Mouse (Mus musculus): Measurements from ENCODE around the gene Scyl2. TPM values are rescaled to one million over a fixed set of nuclear protein-coding genes. Genes with fewer than 3 reads are reported as not detected.
"Not testable (repeated sequence)": the region's sequence is repeated elsewhere in the genome, so short reads cannot be mapped to it uniquely, and the experiment has no call there.

Gene Scyl2
- total and polyA plus RNA-seq, 3 experiments, result 6.8 to 38.1 (median 37.2) TPM

DNA sequence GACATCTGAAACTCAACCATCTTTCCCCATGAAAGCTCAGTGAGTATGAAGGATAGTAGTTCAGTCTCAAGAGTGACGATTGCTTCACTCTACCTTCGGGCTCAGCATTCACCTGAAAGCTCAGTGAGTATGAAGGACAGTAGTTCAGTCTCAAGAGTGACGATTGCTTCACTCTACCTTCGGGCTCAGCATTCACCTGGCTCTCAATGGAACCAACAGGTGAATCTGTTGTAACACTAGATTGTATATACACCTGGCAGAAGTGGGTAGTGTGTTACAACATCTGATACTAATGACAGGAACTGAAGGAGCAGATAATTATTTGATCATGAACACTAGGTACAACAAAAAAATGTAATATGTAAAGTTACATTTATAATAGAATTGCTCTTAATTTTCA, 4.4 kb downstream of the Scyl2 start:
- peaks cover 39% of the 10 kb centered on the region for H3K4me1 ChIP-seq (ENCODE audit: insufficient read depth, low read depth, low read length)

GRCm38 (mm10) chr10:89680517-89680916, 5.6 kb downstream of the Scyl2 start:
- Histone ChIP-seq H3K4me3 (ENCODE audit: low read depth, low read length) (no peak overlapping the region), H3K9me3 (replicated peaks) (no peaks in the 10 kb centered on the region), H3K4me1 (ENCODE audit: insufficient read depth, low read depth, low read length) (peaks cover 34% of the 10 kb centered on the region), H3K36me3 (replicated peaks) (peaks cover 38% of the 10 kb centered on the region), H3K27me3 (ENCODE audit: insufficient read depth, low read length) (no peaks in the 10 kb centered on the region)
- no peak for DNase-seq (ENCODE audit: low spot score)
- ATAC-seq (ENCODE audit: extremely low read depth, insufficient number of reproducible peaks, low FRiP score, poor library complexity, severe bottlenecking), result no peak
- no peak for TF ChIP-seq GATA2 (IDR thresholded peaks at IDR 0.05; ENCODE audit: borderline replicate concordance, low read depth, low read length)
- TF ChIP-seq GATA1 (IDR thresholded peaks at IDR 0.05; ENCODE audit: borderline replicate concordance, low read length), result no peak
- TF ChIP-seq POLR2AphosphoS5 (IDR thresholded peaks at IDR 0.05; ENCODE audit: insufficient replicate concordance, low read depth, low read length), result no peak
- no peak for TF ChIP-seq TAL1 (conservative IDR thresholded peaks at IDR 0.05; ENCODE audit: low read depth, low read length)
- no peak for TF ChIP-seq CTCF (IDR thresholded peaks at IDR 0.05; ENCODE audit: low read depth, low read length)

More for the DNA sequence above, 4.4 kb downstream of the Scyl2 start:
- ATAC-seq (ENCODE audit: extremely low read depth, insufficient number of reproducible peaks, low FRiP score, poor library complexity, severe bottlenecking) (no peak), DNase-seq (ENCODE audit: low spot score) (no peak)
- Histone ChIP-seq H3K27me3 (ENCODE audit: insufficient read depth, low read length) (no peaks in the 10 kb centered on the region), H3K9me3 (replicated peaks) (no peaks in the 10 kb centered on the region), H3K36me3 (replicated peaks) (peaks cover 35% of the 10 kb centered on the region), H3K4me3 (ENCODE audit: low read depth, low read length) (no peak overlapping the region)
- TF ChIP-seq GATA2 (IDR thresholded peaks at IDR 0.05; ENCODE audit: borderline replicate concordance, low read depth, low read length) (no peak), POLR2AphosphoS5 (IDR thresholded peaks at IDR 0.05; ENCODE audit: insufficient replicate concordance, low read depth, low read length) (no peak), GATA1 (IDR thresholded peaks at IDR 0.05; ENCODE audit: borderline replicate concordance, low read length) (no peak), CTCF (IDR thresholded peaks at IDR 0.05; ENCODE audit: low read depth, low read length) (no peak), TAL1 (conservative IDR thresholded peaks at IDR 0.05; ENCODE audit: low read depth, low read length) (no peak)

GRCm38 (mm10) chr10:89679448-89679847, 6.6 kb downstream of the Scyl2 start:
- H3K36me3 ChIP-seq (replicated peaks), result peaks cover 42% of the 10 kb centered on the region
- no peak for TF ChIP-seq TAL1 (conservative IDR thresholded peaks at IDR 0.05; ENCODE audit: low read depth, low read length)
- TF ChIP-seq GATA1 (IDR thresholded peaks at IDR 0.05; ENCODE audit: borderline replicate concordance, low read length), result no peak
- no peak for TF ChIP-seq CTCF (IDR thresholded peaks at IDR 0.05; ENCODE audit: low read depth, low read length)
- no peak for TF ChIP-seq GATA2 (IDR thresholded peaks at IDR 0.05; ENCODE audit: borderline replicate concordance, low read depth, low read length)
- TF ChIP-seq POLR2AphosphoS5 (IDR thresholded peaks at IDR 0.05; ENCODE audit: insufficient replicate concordance, low read depth, low read length), result no peak
- DNase-seq (ENCODE audit: low spot score) (no peak), ATAC-seq (ENCODE audit: extremely low read depth, insufficient number of reproducible peaks, low FRiP score, poor library complexity, severe bottlenecking) (no peak)
- H3K4me3 ChIP-seq (ENCODE audit: low read depth, low read length), result no peak overlapping the region
- H3K9me3 ChIP-seq (replicated peaks), result no peaks in the 10 kb centered on the region
- H3K27me3 ChIP-seq (ENCODE audit: insufficient read depth, low read length), result no peaks in the 10 kb centered on the region
- peaks cover 26% of the 10 kb centered on the region; the same call in 1 of the 2 replicates for H3K4me1 ChIP-seq (ENCODE audit: insufficient read depth, low read depth, low read length)

GRCm38 (mm10) chr10:89678054-89678453, 8.0 kb downstream of the Scyl2 start:
- DNase-seq (ENCODE audit: low spot score) (no peak), ATAC-seq (ENCODE audit: extremely low read depth, insufficient number of reproducible peaks, low FRiP score, poor library complexity, severe bottlenecking) (no peak)
- TF ChIP-seq TAL1 (conservative IDR thresholded peaks at IDR 0.05; ENCODE audit: low read depth, low read length) (no peak), GATA1 (IDR thresholded peaks at IDR 0.05; ENCODE audit: borderline replicate concordance, low read length) (no peak), POLR2AphosphoS5 (IDR thresholded peaks at IDR 0.05; ENCODE audit: insufficient replicate concordance, low read depth, low read length) (no peak), GATA2 (IDR thresholded peaks at IDR 0.05; ENCODE audit: borderline replicate concordance, low read depth, low read length) (no peak), CTCF (IDR thresholded peaks at IDR 0.05; ENCODE audit: low read depth, low read length) (no peak)
- Histone ChIP-seq H3K4me1 (ENCODE audit: insufficient read depth, low read depth, low read length) (peaks cover 16% of the 10 kb centered on the region; the same call in 1 of the 2 replicates), H3K4me3 (ENCODE audit: low read depth, low read length) (no peak overlapping the region), H3K36me3 (replicated peaks) (peaks cover 36% of the 10 kb centered on the region), H3K27me3 (ENCODE audit: insufficient read depth, low read length) (no peaks in the 10 kb centered on the region), H3K9me3 (replicated peaks) (no peaks in the 10 kb centered on the region)

GRCm38 (mm10) chr10:89676609-89677008, 9.5 kb downstream of the Scyl2 start:
- Histone ChIP-seq H3K4me1 (ENCODE audit: insufficient read depth, low read depth, low read length) (peaks cover 13% of the 10 kb centered on the region; the same call in 1 of the 2 replicates), H3K36me3 (replicated peaks) (peaks cover 36% of the 10 kb centered on the region), H3K27me3 (ENCODE audit: insufficient read depth, low read length) (no peaks in the 10 kb centered on the region), H3K9me3 (replicated peaks) (no peaks in the 10 kb centered on the region), H3K4me3 (ENCODE audit: low read depth, low read length) (no peak overlapping the region)
- DNase-seq (ENCODE audit: low spot score) (no peak), ATAC-seq (ENCODE audit: extremely low read depth, insufficient number of reproducible peaks, low FRiP score, poor library complexity, severe bottlenecking) (no peak)
- TF ChIP-seq POLR2AphosphoS5 (IDR thresholded peaks at IDR 0.05; ENCODE audit: insufficient replicate concordance, low read depth, low read length) (no peak), GATA2 (IDR thresholded peaks at IDR 0.05; ENCODE audit: borderline replicate concordance, low read depth, low read length) (no peak), TAL1 (conservative IDR thresholded peaks at IDR 0.05; ENCODE audit: low read depth, low read length) (no peak), GATA1 (IDR thresholded peaks at IDR 0.05; ENCODE audit: borderline replicate concordance, low read length) (no peak), CTCF (IDR thresholded peaks at IDR 0.05; ENCODE audit: low read depth, low read length) (no peak)

GRCm38 (mm10) chr10:89670371-89670770, 15.7 kb downstream of the Scyl2 start:
- not testable (repeated sequence) for H3K4me3 ChIP-seq (ENCODE audit: low read depth, low read length); DNase-seq (ENCODE audit: low spot score); ATAC-seq (ENCODE audit: extremely low read depth, insufficient number of reproducible peaks, low FRiP score, poor library complexity, severe bottlenecking)

GRCm38 (mm10) chr10:89667571-89667970, 18.5 kb downstream of the Scyl2 start:
- DNase-seq (ENCODE audit: low spot score) (no peak), ATAC-seq (ENCODE audit: extremely low read depth, insufficient number of reproducible peaks, low FRiP score, poor library complexity, severe bottlenecking) (no peak)

More at GRCm38 (mm10) chr10:89670371-89670770, 15.7 kb downstream of the Scyl2 start:
- H3K4me1 ChIP-seq (ENCODE audit: insufficient read depth, low read depth, low read length); H3K27me3 ChIP-seq (ENCODE audit: insufficient read depth, low read length); H3K9me3 ChIP-seq (replicated peaks): not testable (repeated sequence)
- peaks cover 42% of the 10 kb centered on the region for H3K36me3 ChIP-seq (replicated peaks)

More at GRCm38 (mm10) chr10:89667571-89667970, 18.5 kb downstream of the Scyl2 start:
- Histone ChIP-seq H3K9me3 (replicated peaks) (no peaks in the 10 kb centered on the region), H3K4me3 (ENCODE audit: low read depth, low read length) (no peak overlapping the region), H3K36me3 (replicated peaks) (peaks cover 46% of the 10 kb centered on the region), H3K27me3 (ENCODE audit: insufficient read depth, low read length) (no peaks in the 10 kb centered on the region), H3K4me1 (ENCODE audit: insufficient read depth, low read depth, low read length) (no peaks in the 10 kb centered on the region)
- no peak for TF ChIP-seq POLR2AphosphoS5 (IDR thresholded peaks at IDR 0.05; ENCODE audit: insufficient replicate concordance, low read depth, low read length)
- TF ChIP-seq TAL1 (conservative IDR thresholded peaks at IDR 0.05; ENCODE audit: low read depth, low read length), result no peak
- no peak for TF ChIP-seq CTCF (IDR thresholded peaks at IDR 0.05; ENCODE audit: low read depth, low read length)
- TF ChIP-seq GATA1 (IDR thresholded peaks at IDR 0.05; ENCODE audit: borderline replicate concordance, low read length), result no peak
- no peak for TF ChIP-seq GATA2 (IDR thresholded peaks at IDR 0.05; ENCODE audit: borderline replicate concordance, low read depth, low read length)
